Mouse (Mus musculus) forebrain, embryonic 14.5 days (tissue): ENCODE data around the gene Fignl1. TPM values are rescaled to one million over a fixed set of nuclear protein-coding genes. Genes with fewer than 3 reads are reported as not detected.

ENCODE experiments used
- ATAC-seq: fragments of 200-750 bp; cut with Nextera tagmentation; 2 replicates; pipeline ENCODE4 v1.8.0; 2017; ENCODE audit warnings: mild to moderate bottlenecking, moderate library complexity
- DNase-seq: peaks from one replicate; pipeline ENCODE4 v3.0.0-alpha.2; 2015; ENCODE audit warnings: low spot score
- H3K27ac ChIP-seq: fragments of 300-500 bp; sonication (generic); 2 replicates; pipeline ENCODE4 v1.5.1; 2014; ENCODE audit warnings: low read depth, mild to moderate bottlenecking, control low read depth, low read length, moderate library complexity
- H3K27me3 ChIP-seq: fragments of 300-500 bp; sonication (generic); replicated peaks from 2 replicates; pipeline ENCODE4 v1.6.1; 2014; ENCODE audit warnings: low read length, control low read depth, mixed read lengths; ENCODE audit not compliant: control insufficient read depth, insufficient read depth
- H3K36me3 ChIP-seq: fragments of 300-500 bp; sonication (generic); 2 replicates; pipeline ENCODE4 v1.6.1; 2014; ENCODE audit warnings: low read length, control low read depth; ENCODE audit not compliant: control insufficient read depth, insufficient read depth
- H3K4me1 ChIP-seq: fragments of 300-500 bp; sonication (generic); 2 replicates; pipeline ENCODE4 v1.6.1; 2014; ENCODE audit warnings: antibody characterized with exemption, low read length, control low read depth; ENCODE audit not compliant: control insufficient read depth, insufficient read depth
- H3K4me2 ChIP-seq: fragments of 300-500 bp; sonication (generic); 2 replicates; pipeline ENCODE4 v1.6.1; 2014; ENCODE audit warnings: mild to moderate bottlenecking, control low read depth, low read length
- H3K4me3 ChIP-seq: fragments of 300-500 bp; sonication (generic); 2 replicates; pipeline ENCODE4 v1.5.1; 2014; ENCODE audit warnings: low read depth, low read length, control low read depth
- H3K9ac ChIP-seq: fragments of 300-500 bp; sonication (generic); 2 replicates; pipeline ENCODE4 v1.6.1; 2014; ENCODE audit warnings: mild to moderate bottlenecking, low read length, control low read depth, moderate library complexity
- H3K9me3 ChIP-seq: fragments of 300-500 bp; sonication (generic); replicated peaks from 2 replicates; pipeline ENCODE4 v1.6.1; 2016; ENCODE audit warnings: low read length, control low read depth, mixed read lengths; ENCODE audit not compliant: control insufficient read depth
- WGBS: fragments of 180-500 bp; shearing (Covaris S2); extraction: QIAGEN DNeasy Blood & Tissue Kit; methylation state at CpG from one replicate; pipeline ENCODE4 v1.1.7; 2014; 5-methylcytosine and 5-hydroxymethylcytosine counted together
- polyA plus RNA-seq: library from polyadenylated mRNA; unstranded; fragments of >200 nt; fragmentation: Nextera tagmentation; extraction: Ambion mirVana; gene quantifications from 2 replicates; pipeline ENCODE4 v1.2.1, GENCODE M21; 2014

Fignl1 gene
- polyA plus RNA-seq, 1 experiment from 2014 or later, result 40.2 TPM

DNA sequence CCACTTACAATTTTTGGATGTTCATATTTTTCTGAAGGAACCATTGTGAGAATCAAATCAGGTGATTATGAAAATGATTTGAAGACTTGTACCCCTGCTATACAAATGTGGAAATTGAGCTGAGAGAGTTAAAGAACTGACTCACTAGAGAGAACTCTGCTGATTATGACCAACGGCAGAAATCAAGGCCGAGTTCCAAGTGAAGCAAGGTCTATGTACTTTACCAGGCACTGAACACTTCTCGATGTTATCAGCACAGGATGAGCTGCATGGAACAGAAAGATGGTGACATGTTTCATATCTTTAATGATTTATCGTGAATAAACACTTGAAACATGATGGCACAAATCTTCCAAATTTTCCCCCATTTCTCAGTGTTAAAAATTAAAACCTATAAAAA, 2.8 kb downstream of the Fignl1 start:
- H3K9ac ChIP-seq, result no peak overlapping the region
- H3K9me3 ChIP-seq, result no peaks in the 10 kb centered on the region
- peaks cover 26% of the 10 kb centered on the region for H3K36me3 ChIP-seq
- H3K4me3 ChIP-seq, result no peak overlapping the region
- H3K27me3 ChIP-seq, result no peaks in the 10 kb centered on the region
- ATAC-seq (no peak), DNase-seq (no peak)
- H3K4me2 ChIP-seq, result no peak overlapping the region
- 92% methylated on average over 4 of the region's 4 CpGs for WGBS
- H3K4me1 ChIP-seq, result peaks cover 7% of the 10 kb centered on the region; the same call in 1 of the 2 replicates
- no peak overlapping the region for H3K27ac ChIP-seq

GRCm38 (mm10) chr11:11804421-11804820, 4.3 kb downstream of the Fignl1 start:
- peaks cover 31% of the 10 kb centered on the region for H3K36me3 ChIP-seq
- WGBS, result 81% methylated on average over 5 of the region's 5 CpGs

DNA sequence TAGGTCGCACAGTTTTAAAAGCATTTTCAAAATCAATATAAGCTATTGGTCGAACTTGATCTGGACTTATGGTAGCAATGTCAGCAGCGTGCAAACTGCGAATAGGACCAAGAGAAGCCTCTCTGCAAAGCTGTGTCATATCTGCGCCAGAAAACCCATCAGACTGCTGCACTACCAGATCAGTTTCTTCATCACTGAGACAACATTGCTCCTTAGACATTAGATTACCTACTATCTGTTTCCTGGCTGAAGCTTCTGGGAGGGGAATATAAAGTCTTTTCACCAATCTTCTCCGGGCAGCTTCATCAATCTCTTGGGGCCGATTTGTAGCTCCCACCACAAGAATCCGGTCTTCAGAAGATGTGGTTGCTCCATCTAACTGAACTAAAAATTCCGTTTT, 7.7 kb downstream of the Fignl1 start:
- Histone ChIP-seq H3K4me1 (no peaks in the 10 kb centered on the region), H3K4me2 (no peak overlapping the region), H3K27me3 (no peaks in the 10 kb centered on the region), H3K36me3 (peaks cover 39% of the 10 kb centered on the region), H3K9ac (no peak overlapping the region), H3K4me3 (no peak overlapping the region), H3K27ac (no peak overlapping the region), H3K9me3 (no peaks in the 10 kb centered on the region)
- DNase-seq (no peak), ATAC-seq (no peak)
- WGBS, result 96% methylated on average over 9 of the region's 9 CpGs

More at GRCm38 (mm10) chr11:11804421-11804820, 4.3 kb downstream of the Fignl1 start:
- Histone ChIP-seq H3K4me1 (0 out of 2 replicates have a peak, but pooled peaks cover 3% of the 10 kb centered on the region), H3K9ac (no peak overlapping the region), H3K27ac (no peak overlapping the region), H3K9me3 (no peaks in the 10 kb centered on the region), H3K4me2 (no peak overlapping the region), H3K27me3 (no peaks in the 10 kb centered on the region), H3K4me3 (no peak overlapping the region)
- DNase-seq (no peak), ATAC-seq (no peak)

DNA sequence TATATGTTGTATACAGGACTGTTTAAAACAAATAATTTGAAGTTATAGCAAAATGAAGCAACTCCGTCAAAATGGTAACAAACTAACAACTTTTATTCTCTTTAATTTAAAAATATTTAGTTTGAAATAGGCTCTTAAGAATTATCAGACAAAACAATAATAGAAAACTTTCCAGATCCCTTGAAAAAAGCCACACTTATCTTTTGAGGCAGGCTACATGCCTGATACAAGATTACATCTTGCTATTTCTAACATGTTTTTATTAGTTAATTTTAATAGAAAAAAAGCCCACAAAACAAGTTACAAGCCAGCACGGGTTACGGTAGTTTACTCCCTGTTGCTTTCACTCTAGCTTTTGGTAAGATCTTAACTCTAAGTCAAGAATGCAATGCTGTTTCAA, 8.5 kb downstream of the Fignl1 start:
- Histone ChIP-seq H3K4me1 (no peaks in the 10 kb centered on the region), H3K36me3 (peaks cover 37% of the 10 kb centered on the region), H3K4me2 (no peak overlapping the region), H3K9ac (no peak overlapping the region), H3K27ac (no peak overlapping the region), H3K27me3 (no peaks in the 10 kb centered on the region), H3K9me3 (no peaks in the 10 kb centered on the region), H3K4me3 (no peak overlapping the region)
- ATAC-seq (no peak), DNase-seq (no peak)
- 96% methylated on average over 3 of the region's 3 CpGs for WGBS

- H3K9me3 ChIP-seq, result no peaks in the 10 kb centered on the region
- 97% methylated on average over 1 of the region's 1 CpGs for WGBS
- no peak overlapping the region for H3K4me2 ChIP-seq
- no peak overlapping the region for H3K4me3 ChIP-seq
- no peak overlapping the region for H3K27ac ChIP-seq
- ATAC-seq (no peak), DNase-seq (no peak)
- H3K36me3 ChIP-seq, result peaks cover 37% of the 10 kb centered on the region
- no peak overlapping the region for H3K9ac ChIP-seq
- H3K27me3 ChIP-seq, result no peaks in the 10 kb centered on the region
- H3K4me1 ChIP-seq, result no peaks in the 10 kb centered on the region
Measured at GRCm38 (mm10) chr11:11798690-11799089, 10.1 kb downstream of the Fignl1 start.

GRCm38 (mm10) chr11:11794626-11795025, 14.1 kb downstream of the Fignl1 start:
- no peak overlapping the region for H3K4me2 ChIP-seq

GRCm38 (mm10) chr11:11788521-11788974, 20.2 kb downstream of the Fignl1 start:
- H3K36me3 ChIP-seq, result no peaks in the 10 kb centered on the region
- no peaks in the 10 kb centered on the region for H3K4me1 ChIP-seq
- H3K4me2 ChIP-seq, result 0 out of 2 replicates have a peak overlapping the region, but pooled peaks have one; percentile 28
- H3K27ac ChIP-seq, result no peak overlapping the region
- no peaks in the 10 kb centered on the region for H3K27me3 ChIP-seq
- peak; percentile 88 for DNase-seq
- WGBS, result under 1% methylated on average over 8 of the region's 8 CpGs
- no peak overlapping the region for H3K9ac ChIP-seq
- H3K9me3 ChIP-seq, result no peaks in the 10 kb centered on the region
- ATAC-seq, result peak; percentile 95
- H3K4me3 ChIP-seq, result no peak overlapping the region

More at GRCm38 (mm10) chr11:11794626-11795025, 14.1 kb downstream of the Fignl1 start:
- no peak overlapping the region for H3K27ac ChIP-seq
- H3K36me3 ChIP-seq, result peaks cover 8% of the 10 kb centered on the region; the same call in 1 of the 2 replicates
- DNase-seq, result no peak
- no peaks in the 10 kb centered on the region for H3K27me3 ChIP-seq
- no peak for ATAC-seq
- 93% methylated on average over 1 of the region's 1 CpGs for whole genome bisulfite sequencing
- no peak overlapping the region for H3K4me3 ChIP-seq
- no peaks in the 10 kb centered on the region for H3K9me3 ChIP-seq
- no peak overlapping the region for H3K9ac ChIP-seq
- no peaks in the 10 kb centered on the region for H3K4me1 ChIP-seq

DNA sequence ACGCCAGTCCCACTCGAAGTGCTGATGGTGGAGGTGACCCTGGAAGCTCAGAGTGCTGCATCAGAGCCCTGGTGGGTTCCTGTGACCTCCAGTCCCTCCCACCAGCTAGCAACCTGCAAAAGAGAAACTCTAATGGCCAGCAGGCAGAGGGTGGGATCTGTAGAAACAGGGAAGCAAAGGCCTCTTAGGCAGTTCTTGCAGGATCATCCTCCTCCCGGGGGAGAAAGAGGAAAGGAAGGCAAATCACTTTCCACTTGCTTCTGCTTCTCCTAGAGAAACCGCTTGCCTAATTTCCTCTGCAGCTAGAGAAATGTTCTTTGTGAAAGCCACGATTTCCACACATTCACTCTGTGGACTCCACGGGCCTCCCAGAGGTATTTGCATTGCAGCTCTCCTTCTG, 23.3 kb downstream of the Fignl1 start:
- Histone ChIP-seq H3K27me3 (no peaks in the 10 kb centered on the region), H3K9ac (no peak overlapping the region), H3K27ac (no peak overlapping the region), H3K4me3 (no peak overlapping the region), H3K4me1 (no peaks in the 10 kb centered on the region), H3K9me3 (no peaks in the 10 kb centered on the region), H3K36me3 (no peaks in the 10 kb centered on the region), H3K4me2 (no peak overlapping the region)
- no peak for DNase-seq
- 72% methylated on average over 6 of the region's 6 CpGs for WGBS
- ATAC-seq, result no peak

DNA sequence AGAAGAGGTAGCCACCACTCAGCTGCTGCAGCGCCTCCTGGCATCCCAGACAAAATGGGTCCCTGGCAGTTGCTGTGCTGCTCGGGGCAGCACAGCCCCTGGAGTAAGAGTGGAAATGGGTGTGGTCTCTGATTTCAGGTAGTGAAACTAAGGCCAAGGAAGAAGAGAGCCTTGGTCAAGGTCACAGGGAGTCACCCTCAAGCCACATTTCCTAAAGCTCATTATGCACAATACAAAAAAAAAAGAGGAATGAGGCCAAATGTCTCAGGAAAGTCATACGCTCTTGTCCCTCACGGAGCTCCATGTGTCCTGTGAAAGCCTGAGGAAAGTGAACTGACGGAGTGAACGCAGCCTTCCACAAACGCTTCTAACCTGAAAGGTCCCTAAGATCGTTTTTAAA, 27.0 kb downstream of the Fignl1 start:
- no peaks in the 10 kb centered on the region for H3K36me3 ChIP-seq
- no peak overlapping the region for H3K4me3 ChIP-seq
- WGBS, result 81% methylated on average over 8 of the region's 8 CpGs
- H3K9me3 ChIP-seq, result no peaks in the 10 kb centered on the region
- H3K27ac ChIP-seq, result no peak overlapping the region
- no peak for DNase-seq
- no peak overlapping the region for H3K4me2 ChIP-seq
- H3K9ac ChIP-seq, result no peak overlapping the region
- ATAC-seq, result no peak
- no peaks in the 10 kb centered on the region for H3K4me1 ChIP-seq
- H3K27me3 ChIP-seq, result no peaks in the 10 kb centered on the region
